Comparison of ENCODE assay signal across 8 mouse cellular contexts in the genomic region with DNA sequence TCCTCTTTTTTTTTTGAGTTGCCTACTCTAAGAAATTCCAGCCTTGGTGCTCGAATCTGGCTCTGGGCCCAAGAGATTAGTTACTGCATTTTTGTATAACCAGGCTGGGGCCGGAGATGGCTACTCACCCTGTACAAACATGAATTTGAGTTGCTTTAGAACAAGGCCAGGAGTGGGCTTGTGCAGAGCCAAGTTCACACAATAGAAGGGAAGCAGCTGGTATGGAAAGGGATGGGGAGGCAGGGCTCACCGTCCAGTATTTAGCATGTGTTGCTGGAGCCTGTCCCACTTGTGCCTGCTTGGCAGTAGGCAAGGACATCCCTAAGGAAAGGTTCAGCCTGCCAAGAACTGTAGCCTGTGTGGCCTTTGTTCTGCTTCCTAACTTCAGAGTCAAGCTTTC. TPM values are rescaled to one million over a fixed set of nuclear protein-coding genes. Genes with fewer than 3 reads are reported as not detected.
DNase-seq lines count a peak whose midpoint lies in the region; ATAC-seq and TF ChIP-seq lines count a peak whose summit lies in the region.

No protein-coding gene starts in this region.

- no peak for DNase-seq in forebrain, embryonic 10.5 days (ENCODE audit: extremely low spot score, low spot score)
- DNase-seq in Muller cell, postnatal 12 days (ENCODE audit: inconsistent ontology term), result peak; percentile 81
- DNase-seq in lung, postnatal 4 days, result peak; percentile 68 to 85
- no peak for DNase-seq in layer of hippocampus, adult 2 months (ENCODE audit: low spot score in 2 of 2)
- DNase-seq in embryo, embryonic 10 days (ENCODE audit: low spot score), result no peak

- H3K9me3 ChIP-seq in forebrain, embryonic 12.5 days, result no peaks in the 10 kb centered on the region
- no peaks in the 10 kb centered on the region for H3K9me3 ChIP-seq in forebrain, embryonic 10.5 days
- no peaks in the 10 kb centered on the region for H3K9me3 ChIP-seq in embryonic facial prominence, embryonic 15.5 days (replicated peaks)
- no peaks in the 10 kb centered on the region for H3K9me3 ChIP-seq in intestine, embryonic 15.5 days

- 0 out of 2 replicates have a peak, but pooled peaks cover 4% of the 10 kb centered on the region for H3K4me1 ChIP-seq in forebrain, embryonic 12.5 days
- H3K4me1 ChIP-seq in forebrain, embryonic 10.5 days, result peaks cover 13% of the 10 kb centered on the region; the same call in 1 of the 2 replicates
- H3K4me1 ChIP-seq in embryonic facial prominence, embryonic 15.5 days, result peaks cover 5% of the 10 kb centered on the region
- H3K4me1 ChIP-seq in intestine, embryonic 15.5 days (replicated peaks), result 0 out of 2 replicates have a peak, but pooled peaks cover 4% of the 10 kb centered on the region

- 72% methylated on average over 3 of the region's 3 CpGs for WGBS in forebrain, embryonic 12.5 days
- WGBS in forebrain, embryonic 10.5 days, result 91% methylated on average over 3 of the region's 3 CpGs
- WGBS in embryonic facial prominence, embryonic 15.5 days, result 44% methylated on average over 3 of the region's 3 CpGs
- WGBS in intestine, embryonic 15.5 days, result 39% methylated on average over 3 of the region's 3 CpGs

- H3K27me3 ChIP-seq in forebrain, embryonic 12.5 days, result no peaks in the 10 kb centered on the region
- H3K27me3 ChIP-seq in forebrain, embryonic 10.5 days (ENCODE audit: poor library complexity, severe bottlenecking), result no peaks in the 10 kb centered on the region
- H3K27me3 ChIP-seq in embryonic facial prominence, embryonic 15.5 days, result no peaks in the 10 kb centered on the region
- H3K27me3 ChIP-seq in intestine, embryonic 15.5 days (replicated peaks), result no peaks in the 10 kb centered on the region

- ATAC-seq in forebrain, embryonic 12.5 days (ENCODE audit: low FRiP score), result no peak
- ATAC-seq in embryonic facial prominence, embryonic 15.5 days (ENCODE audit: insufficient number of reproducible peaks, low FRiP score, low TSS enrichment, low read depth), result 0 out of 2 replicates have a peak, but pooled peaks have one; percentile 43
- no peak for ATAC-seq in intestine, embryonic 15.5 days

- H3K27ac ChIP-seq in forebrain, embryonic 12.5 days, result 0 out of 2 replicates have a peak overlapping the region, but pooled peaks have one; percentile 32
- no peak overlapping the region for H3K27ac ChIP-seq in forebrain, embryonic 10.5 days
- H3K27ac ChIP-seq in embryonic facial prominence, embryonic 15.5 days (replicated peaks), result peak overlapping the region; percentile 51; the same call in 1 of the 2 replicates
- H3K27ac ChIP-seq in intestine, embryonic 15.5 days, result 0 out of 2 replicates have a peak overlapping the region, but pooled peaks have one; percentile 22
- H3K27ac ChIP-seq in layer of hippocampus, adult 2 months, result no peak overlapping the region

- H3K36me3 ChIP-seq in forebrain, embryonic 12.5 days (replicated peaks), result no peaks in the 10 kb centered on the region
- no peaks in the 10 kb centered on the region for H3K36me3 ChIP-seq in forebrain, embryonic 10.5 days (replicated peaks)
- H3K36me3 ChIP-seq in embryonic facial prominence, embryonic 15.5 days, result no peaks in the 10 kb centered on the region
- H3K36me3 ChIP-seq in intestine, embryonic 15.5 days, result no peaks in the 10 kb centered on the region

- H3K9ac ChIP-seq in forebrain, embryonic 12.5 days, result no peak overlapping the region
- H3K9ac ChIP-seq in embryonic facial prominence, embryonic 15.5 days, result no peak overlapping the region
- H3K9ac ChIP-seq in intestine, embryonic 15.5 days, result no peak overlapping the region

- TF ChIP-seq CTCF in layer of hippocampus, adult 2 months (conservative IDR thresholded peaks at IDR 0.05), result no peak

- H3K4me3 ChIP-seq in forebrain, embryonic 12.5 days (replicated peaks), result no peak overlapping the region
- no peak overlapping the region for H3K4me3 ChIP-seq in forebrain, embryonic 10.5 days
- H3K4me3 ChIP-seq in embryonic facial prominence, embryonic 15.5 days (replicated peaks), result no peak overlapping the region
- H3K4me3 ChIP-seq in intestine, embryonic 15.5 days (replicated peaks), result no peak overlapping the region
- no peak overlapping the region for H3K4me3 ChIP-seq in layer of hippocampus, adult 2 months

- no peak overlapping the region for H3K4me2 ChIP-seq in forebrain, embryonic 12.5 days
- no peak overlapping the region for H3K4me2 ChIP-seq in embryonic facial prominence, embryonic 15.5 days (replicated peaks)
- no peak overlapping the region for H3K4me2 ChIP-seq in intestine, embryonic 15.5 days (replicated peaks)

RNA-seq across cellular contexts. Expression of a gene that starts 30.7 kb away (rescaled TPM):
- polyA plus RNA-seq in forebrain, embryonic 12.5 days (2016; fragmentation: Nextera tagmentation; extraction: Ambion mirVana), result 6.6 and 6.9 TPM in 2 replicates
- 2.3 and 3.2 TPM in 2 replicates for polyA plus RNA-seq in forebrain, embryonic 10.5 days (2016; fragmentation: Nextera tagmentation; extraction: Ambion mirVana)
- polyA plus RNA-seq in embryonic facial prominence, embryonic 15.5 days (2015; fragmentation: Nextera tagmentation; extraction: Ambion mirVana), result 7.5 and 7.8 TPM in 2 replicates
- 2.6 and 2.7 TPM in 2 replicates for polyA plus RNA-seq in intestine, embryonic 15.5 days (2015; fragmentation: Nextera tagmentation; extraction: Ambion mirVana)
- under 1 TPM; 0.08 to 0.17 TPM for total RNA-seq in layer of hippocampus, adult 2 months (2021)

RNA-seq across cellular contexts. Expression of a gene that starts 50.7 kb away (rescaled TPM):
- polyA plus RNA-seq in forebrain, embryonic 12.5 days (2016; fragmentation: Nextera tagmentation; extraction: Ambion mirVana), result 15.5 and 15.6 TPM in 2 replicates
- 12.9 and 13.0 TPM in 2 replicates for polyA plus RNA-seq in forebrain, embryonic 10.5 days (2016; fragmentation: Nextera tagmentation; extraction: Ambion mirVana)
- polyA plus RNA-seq in embryonic facial prominence, embryonic 15.5 days (2015; fragmentation: Nextera tagmentation; extraction: Ambion mirVana), result 14.7 and 15.8 TPM in 2 replicates
- polyA plus RNA-seq in intestine, embryonic 15.5 days (2015; fragmentation: Nextera tagmentation; extraction: Ambion mirVana), result 13.3 and 15.1 TPM in 2 replicates
- 1 to 10 TPM; 6.9 to 7.9 TPM for total RNA-seq in layer of hippocampus, adult 2 months (2021)

Comparison
In these comparisons a context has a peak if more than half of its experiments do, and no peak if none do; other contexts are left out.
1. H3K27ac ChIP-seq: peak in forebrain, embryonic 12.5 days (single experiment), embryonic facial prominence, embryonic 15.5 days (single experiment) and intestine, embryonic 15.5 days (single experiment); none in forebrain, embryonic 10.5 days (single experiment) and layer of hippocampus, adult 2 months (single experiment).
2. DNase-seq: peak in Muller cell, postnatal 12 days (single experiment) and lung, postnatal 4 days (2 of 2); none in forebrain, embryonic 10.5 days (single experiment), layer of hippocampus, adult 2 months (0 of 2) and embryo, embryonic 10 days (single experiment).